Mouse (Mus musculus) liver, postnatal 0 days (tissue): ENCODE data around the gene Kansl2. TPM values are rescaled to one million over a fixed set of nuclear protein-coding genes. Genes with fewer than 3 reads are reported as not detected.
"Not testable (repeated sequence)": the region's sequence is repeated elsewhere in the genome, so short reads cannot be mapped to it uniquely, and the experiment has no call there.

ENCODE experiments used
- ATAC-seq: fragments of 200-750 bp; cut with Nextera tagmentation; 2 replicates; pipeline ENCODE4 v1.8.0; 2017; ENCODE audit warnings: mild to moderate bottlenecking, moderate library complexity
- DNase-seq: peaks from one replicate; pipeline ENCODE4 v3.0.0-alpha.2; 2016
- H3K27ac ChIP-seq: fragments of 300-500 bp; sonication (generic); 2 replicates; pipeline ENCODE4 v1.5.1; 2014; ENCODE audit warnings: antibody characterized with exemption, moderate library complexity, mild to moderate bottlenecking, low read depth
- H3K27me3 ChIP-seq: fragments of 300-500 bp; sonication (generic); 2 replicates; pipeline ENCODE4 v1.6.1; 2014; ENCODE audit warnings: low read length, control low read depth, mixed read lengths; ENCODE audit not compliant: insufficient read depth
- H3K36me3 ChIP-seq: fragments of 300-500 bp; sonication (generic); replicated peaks from 2 replicates; pipeline ENCODE4 v1.6.1; 2014; ENCODE audit warnings: mild to moderate bottlenecking, control low read depth, low read length, moderate library complexity, mixed read lengths; ENCODE audit not compliant: insufficient read depth
- H3K4me1 ChIP-seq: fragments of 300-500 bp; sonication (generic); 2 replicates; pipeline ENCODE4 v1.6.1; 2014; ENCODE audit warnings: antibody characterized with exemption, mild to moderate bottlenecking, control low read depth; ENCODE audit not compliant: insufficient read depth
- H3K4me2 ChIP-seq: fragments of 300-500 bp; sonication (generic); 2 replicates; pipeline ENCODE4 v1.6.1; 2014; ENCODE audit warnings: low read depth, mild to moderate bottlenecking, low read length, moderate library complexity, mixed read lengths
- H3K4me3 ChIP-seq: fragments of 300-500 bp; sonication (generic); 2 replicates; pipeline ENCODE4 v1.5.1; 2014; ENCODE audit warnings: low read depth, low read length
- H3K9ac ChIP-seq: fragments of 300-500 bp; sonication (generic); replicated peaks from 2 replicates; pipeline ENCODE4 v1.6.1; 2014; ENCODE audit warnings: mild to moderate bottlenecking, moderate library complexity
- H3K9me3 ChIP-seq: fragments of 300-500 bp; sonication (generic); 2 replicates; pipeline ENCODE4 v1.6.1; 2016; ENCODE audit warnings: mild to moderate bottlenecking, control low read depth, low read length, mixed read lengths
- CTCF ChIP-seq: sonication (generic); IDR thresholded peaks from 2 replicates; pipeline ENCODE4 v1.5.1; 2016; ENCODE audit warnings: antibody characterized with exemption, low read depth
- EP300 ChIP-seq: IDR thresholded peaks from 2 replicates; pipeline ENCODE4 v1.6.1; 2016; ENCODE audit warnings: antibody characterized with exemption, low read depth, mild to moderate bottlenecking
- WGBS: fragments of 180-500 bp; shearing (Covaris S2); extraction: QIAGEN DNeasy Blood & Tissue Kit; methylation state at CpG from one replicate; pipeline ENCODE4 v1.1.7; 2014; ENCODE audit not compliant: insufficient replicate concordance; 5-methylcytosine and 5-hydroxymethylcytosine counted together
- polyA plus RNA-seq: library from polyadenylated mRNA; unstranded; fragments of >200 nt; fragmentation: Nextera tagmentation; extraction: Ambion mirVana; gene quantifications from 2 replicates; pipeline ENCODE4 v1.2.1, GENCODE M21; 2015

The Kansl2 gene
- polyA plus RNA-seq, 1 experiment from 2014 or later, result 26.6 TPM

- TF ChIP-seq EP300 (no peak), CTCF (no peak)
- ATAC-seq (no peak), DNase-seq (no peak)
- H3K9me3 ChIP-seq, result no peaks in the 10 kb centered on the region
- H3K27ac ChIP-seq, result no peak overlapping the region
- H3K4me2 ChIP-seq, result no peak overlapping the region
- H3K9ac ChIP-seq, result no peak overlapping the region
- H3K27me3 ChIP-seq, result no peaks in the 10 kb centered on the region
- 83% methylated on average over 5 of the region's 5 CpGs for WGBS
- no peak overlapping the region for H3K4me3 ChIP-seq
- H3K36me3 ChIP-seq, result peaks cover 78% of the 10 kb centered on the region
- H3K4me1 ChIP-seq, result peaks cover 10% of the 10 kb centered on the region
Observed at GRCm38 (mm10) chr15:98528066-98528563, 5.9 kb downstream of the Kansl2 start.

- H3K27me3 ChIP-seq, result no peaks in the 10 kb centered on the region
- peaks cover 1% of the 10 kb centered on the region; the same call in 1 of the 2 replicates for H3K4me1 ChIP-seq
- no peak overlapping the region for H3K4me3 ChIP-seq
- no peak for ATAC-seq
- no peak for DNase-seq
- H3K4me2 ChIP-seq, result no peak overlapping the region
- peak overlapping the region; percentile 16; the same call in 1 of the 2 replicates for H3K27ac ChIP-seq
- no peaks in the 10 kb centered on the region for H3K9me3 ChIP-seq
- TF ChIP-seq EP300 (no peak), CTCF (no peak)
- peaks cover 87% of the 10 kb centered on the region for H3K36me3 ChIP-seq
- H3K9ac ChIP-seq, result no peak overlapping the region
- WGBS, result 93% methylated on average over 5 of the region's 5 CpGs
Observed at GRCm38 (mm10) chr15:98527056-98527771, 6.8 kb downstream of the Kansl2 start.

GRCm38 (mm10) chr15:98526057-98526456 is 8.0 kb downstream of the Kansl2 start:
- TF ChIP-seq CTCF, result no peak
- TF ChIP-seq EP300, result no peak
- WGBS, result 76% methylated on average over 5 of the region's 5 CpGs
- Histone ChIP-seq H3K27ac (peak overlapping the region; percentile 34; the same call in 1 of the 2 replicates), H3K9me3 (no peaks in the 10 kb centered on the region), H3K36me3 (peaks cover 92% of the 10 kb centered on the region), H3K4me2 (no peak overlapping the region), H3K4me1 (no peaks in the 10 kb centered on the region), H3K9ac (no peak overlapping the region), H3K4me3 (no peak overlapping the region), H3K27me3 (no peaks in the 10 kb centered on the region)
- ATAC-seq, result peak; percentile 65
- no peak for DNase-seq

- WGBS, result 80% methylated on average over 3 of the region's 3 CpGs
- H3K9me3 ChIP-seq, result no peaks in the 10 kb centered on the region
- DNase-seq, result no peak
- no peak overlapping the region for H3K27ac ChIP-seq
- no peak for ATAC-seq
- H3K36me3 ChIP-seq, result peaks cover 71% of the 10 kb centered on the region
- H3K4me2 ChIP-seq, result no peak overlapping the region
- no peaks in the 10 kb centered on the region for H3K4me1 ChIP-seq
- no peak overlapping the region for H3K4me3 ChIP-seq
- H3K27me3 ChIP-seq, result no peaks in the 10 kb centered on the region
- no peak overlapping the region for H3K9ac ChIP-seq
- TF ChIP-seq CTCF (no peak), EP300 (no peak)
Observed at GRCm38 (mm10) chr15:98521245-98521644, 12.8 kb downstream of the Kansl2 start.

GRCm38 (mm10) chr15:98517380-98518355 is 16.4 kb downstream of the Kansl2 start:
- TF ChIP-seq EP300 (no peak), CTCF (peak; percentile 98)
- H3K9ac ChIP-seq, result no peak overlapping the region
- H3K27me3 ChIP-seq, result no peaks in the 10 kb centered on the region
- H3K4me3 ChIP-seq, result no peak overlapping the region
- no peak overlapping the region for H3K4me2 ChIP-seq
- ATAC-seq (peak; percentile 57), DNase-seq (peak; percentile 69)
- WGBS, result 54% methylated on average over 16 of the region's 16 CpGs
- peaks cover 6% of the 10 kb centered on the region for H3K4me1 ChIP-seq
- no peak overlapping the region for H3K27ac ChIP-seq
- H3K9me3 ChIP-seq, result no peaks in the 10 kb centered on the region
- peaks cover 39% of the 10 kb centered on the region for H3K36me3 ChIP-seq

GRCm38 (mm10) chr15:98514845-98515244 is 19.2 kb downstream of the Kansl2 start:
- H3K9me3 ChIP-seq, DNase-seq, H3K9ac ChIP-seq, ATAC-seq, H3K27ac ChIP-seq, H3K27me3 ChIP-seq, H3K4me2 ChIP-seq, H3K4me3 ChIP-seq: not testable (repeated sequence)
- H3K4me1 ChIP-seq, result peaks cover 13% of the 10 kb centered on the region
- WGBS, result 53% methylated on average over 2 of the region's 2 CpGs
- peaks cover 15% of the 10 kb centered on the region for H3K36me3 ChIP-seq
